Mouse (Mus musculus) embryonic facial prominence, embryonic 12.5 days (tissue): ENCODE results near the gene Fopnl. TPM values are rescaled to one million over a fixed set of nuclear protein-coding genes. Genes with fewer than 3 reads are reported as not detected.
A peak's percentile ranks its signal among the peaks of the same experiment; 100 is the strongest.

ENCODE experiments used
- ATAC-seq: fragments of 200-750 bp; cut with Nextera tagmentation; 2 replicates; pipeline ENCODE4 v1.8.0; 2017; ENCODE audit not compliant: insufficient number of reproducible peaks, insufficient read depth, low FRiP score, low TSS enrichment
- H3K27ac ChIP-seq: fragments of 300-500 bp; sonication (generic); 2 replicates; pipeline ENCODE4 v1.5.1; 2016; ENCODE audit warnings: mild to moderate bottlenecking
- H3K27me3 ChIP-seq: fragments of 300-500 bp; sonication (generic); 2 replicates; pipeline ENCODE4 v1.6.1; 2016; ENCODE audit warnings: mild to moderate bottlenecking, moderate library complexity
- H3K36me3 ChIP-seq: fragments of 300-500 bp; sonication (generic); 2 replicates; pipeline ENCODE4 v1.6.1; 2016; ENCODE audit warnings: mild to moderate bottlenecking
- H3K4me1 ChIP-seq: fragments of 300-500 bp; sonication (generic); 2 replicates; pipeline ENCODE4 v1.6.1; 2016
- H3K4me2 ChIP-seq: fragments of 300-500 bp; sonication (generic); replicated peaks from 2 replicates; pipeline ENCODE4 v1.6.1; 2016; ENCODE audit warnings: mild to moderate bottlenecking, moderate library complexity
- H3K4me3 ChIP-seq: fragments of 300-500 bp; sonication (generic); 2 replicates; pipeline ENCODE4 v1.5.1; 2016; ENCODE audit warnings: mild to moderate bottlenecking
- H3K9ac ChIP-seq: fragments of 300-500 bp; sonication (generic); 2 replicates; pipeline ENCODE4 v1.6.1; 2016; ENCODE audit warnings: mild to moderate bottlenecking, moderate library complexity
- H3K9me3 ChIP-seq: fragments of 300-500 bp; sonication (generic); 2 replicates; pipeline ENCODE4 v1.6.1; 2016; ENCODE audit warnings: mild to moderate bottlenecking, moderate library complexity
- WGBS: fragments of 180-500 bp; shearing (Covaris S2); methylation state at CpG from one replicate; pipeline ENCODE4 v1.1.7; 2016; 5-methylcytosine and 5-hydroxymethylcytosine counted together
- polyA plus RNA-seq: library from polyadenylated mRNA; unstranded; fragments of >200 nt; fragmentation: Nextera tagmentation; extraction: Ambion mirVana; gene quantifications from 2 replicates; pipeline ENCODE4 v1.2.1, GENCODE M21; 2016

Fopnl gene
- 176 and 179 TPM in 2 replicates for polyA plus RNA-seq

- WGBS, result 4% methylated on average over 51 of the region's 51 CpGs
- Histone ChIP-seq H3K9me3 (no peaks in the 10 kb centered on the region), H3K4me3 (peak within 1 kb of the TSS; percentile 83), H3K36me3 (peaks cover 13% of the 10 kb centered on the region), H3K27ac (peak within 1 kb of the TSS; percentile 82), H3K9ac (peak within 1 kb of the TSS; percentile 76), H3K4me1 (peaks cover 9% of the 10 kb centered on the region; the same call in 1 of the 2 replicates), H3K4me2 (peak within 1 kb of the TSS; percentile 69), H3K27me3 (0 out of 2 replicates have a peak, but pooled peaks cover 3% of the 10 kb centered on the region)
- ATAC-seq, result peak; percentile 100
Measured at GRCm38 (mm10) chr16:14316884-14317876, at the start of gene Fopnl. Gene Fopnl (minus strand): TSS chr16:14317405.

GRCm38 (mm10) chr16:14366017-14366416 is 48.8 kb upstream of the Fopnl start:
- WGBS, result 100% methylated on average over 1 of the region's 1 CpGs
- no peak overlapping the region for H3K4me3 ChIP-seq
- H3K9me3 ChIP-seq, result no peaks in the 10 kb centered on the region
- H3K9ac ChIP-seq, result no peak overlapping the region
- no peak overlapping the region for H3K4me2 ChIP-seq
- no peaks in the 10 kb centered on the region for H3K27me3 ChIP-seq
- ATAC-seq, result no peak
- no peak overlapping the region for H3K27ac ChIP-seq
- H3K4me1 ChIP-seq, result peaks cover 3% of the 10 kb centered on the region; the same call in 1 of the 2 replicates
- no peaks in the 10 kb centered on the region for H3K36me3 ChIP-seq

- no peaks in the 10 kb centered on the region for H3K36me3 ChIP-seq
- H3K9ac ChIP-seq, result no peak overlapping the region
- H3K27ac ChIP-seq, result no peak overlapping the region
- peaks cover 3% of the 10 kb centered on the region; the same call in 1 of the 2 replicates for H3K4me1 ChIP-seq
- H3K4me2 ChIP-seq, result no peak overlapping the region
- WGBS, result 90% methylated on average over 4 of the region's 4 CpGs
- H3K9me3 ChIP-seq, result no peaks in the 10 kb centered on the region
- ATAC-seq, result no peak
- no peaks in the 10 kb centered on the region for H3K27me3 ChIP-seq
- H3K4me3 ChIP-seq, result no peak overlapping the region
Measured at GRCm38 (mm10) chr16:14365457-14365856, 48.3 kb upstream of the Fopnl start.

GRCm38 (mm10) chr16:14364066-14364465 is 46.9 kb upstream of the Fopnl start:
- H3K27ac ChIP-seq, result no peak overlapping the region
- H3K4me3 ChIP-seq, result no peak overlapping the region
- no peak overlapping the region for H3K4me2 ChIP-seq
- no peaks in the 10 kb centered on the region for H3K27me3 ChIP-seq
- ATAC-seq, result no peak
- H3K36me3 ChIP-seq, result no peaks in the 10 kb centered on the region
- peaks cover 3% of the 10 kb centered on the region; the same call in 1 of the 2 replicates for H3K4me1 ChIP-seq
- no peaks in the 10 kb centered on the region for H3K9me3 ChIP-seq
- WGBS, result 91% methylated on average over 6 of the region's 6 CpGs
- no peak overlapping the region for H3K9ac ChIP-seq

GRCm38 (mm10) chr16:14363496-14363895 is 46.3 kb upstream of the Fopnl start:
- Histone ChIP-seq H3K4me1 (peaks cover 3% of the 10 kb centered on the region; the same call in 1 of the 2 replicates), H3K9ac (no peak overlapping the region), H3K27me3 (no peaks in the 10 kb centered on the region), H3K4me3 (no peak overlapping the region), H3K4me2 (no peak overlapping the region), H3K36me3 (no peaks in the 10 kb centered on the region), H3K9me3 (no peaks in the 10 kb centered on the region), H3K27ac (no peak overlapping the region)
- WGBS, result 97% methylated on average over 3 of the region's 3 CpGs
- ATAC-seq, result no peak

- 32% methylated on average over 7 of the region's 7 CpGs for WGBS
- H3K4me2 ChIP-seq, result peak overlapping the region; percentile 78
- no peaks in the 10 kb centered on the region for H3K36me3 ChIP-seq
- peak overlapping the region; percentile 85 for H3K4me3 ChIP-seq
- H3K9me3 ChIP-seq, result no peaks in the 10 kb centered on the region
- no peaks in the 10 kb centered on the region for H3K27me3 ChIP-seq
- H3K9ac ChIP-seq, result peak overlapping the region; percentile 74
- ATAC-seq, result no peak
- peaks cover 3% of the 10 kb centered on the region; the same call in 1 of the 2 replicates for H3K4me1 ChIP-seq
- no peak overlapping the region for H3K27ac ChIP-seq
Measured at GRCm38 (mm10) chr16:14362099-14362820, 45.1 kb upstream of the Fopnl start.

GRCm38 (mm10) chr16:14361362-14362098 is 44.3 kb upstream of the Fopnl start, which contains the start of gene Abcc1:
Gene Abcc1 (plus strand): TSS chr16:14361558.
- peak; percentile 96 for ATAC-seq
- H3K36me3 ChIP-seq, result no peaks in the 10 kb centered on the region
- WGBS, result under 1% methylated on average over 40 of the region's 64 CpGs
- no peak within 1 kb of the TSS for H3K27ac ChIP-seq
- H3K4me3 ChIP-seq, result peak within 1 kb of the TSS; percentile 85
- peaks cover 3% of the 10 kb centered on the region; the same call in 1 of the 2 replicates for H3K4me1 ChIP-seq
- peak within 1 kb of the TSS; percentile 78 for H3K4me2 ChIP-seq
- peak within 1 kb of the TSS; percentile 74 for H3K9ac ChIP-seq
- no peaks in the 10 kb centered on the region for H3K9me3 ChIP-seq
- no peaks in the 10 kb centered on the region for H3K27me3 ChIP-seq

- peaks cover 3% of the 10 kb centered on the region; the same call in 1 of the 2 replicates for H3K4me1 ChIP-seq
- H3K36me3 ChIP-seq, result no peaks in the 10 kb centered on the region
- H3K4me2 ChIP-seq, result peak overlapping the region; percentile 78
- H3K9ac ChIP-seq, result peak overlapping the region; percentile 74
- H3K27ac ChIP-seq, result no peak overlapping the region
- peak; percentile 3; the same call in 1 of the 2 replicates for ATAC-seq
- no peaks in the 10 kb centered on the region for H3K27me3 ChIP-seq
- H3K9me3 ChIP-seq, result no peaks in the 10 kb centered on the region
- H3K4me3 ChIP-seq, result peak overlapping the region; percentile 85
- under 1% methylated on average over 7 of the region's 7 CpGs for WGBS
Measured at GRCm38 (mm10) chr16:14360931-14361330, 43.7 kb upstream of the Fopnl start.

GRCm38 (mm10) chr16:14358531-14358930 is 41.3 kb upstream of the Fopnl start:
- WGBS, result 63% methylated on average over 1 of the region's 1 CpGs

GRCm38 (mm10) chr16:14357859-14358258 is 40.7 kb upstream of the Fopnl start:
- H3K4me3 ChIP-seq, result no peak overlapping the region

More at GRCm38 (mm10) chr16:14358531-14358930, 41.3 kb upstream of the Fopnl start:
- Histone ChIP-seq H3K4me3 (no peak overlapping the region), H3K4me2 (no peak overlapping the region), H3K9ac (no peak overlapping the region), H3K9me3 (no peaks in the 10 kb centered on the region), H3K36me3 (no peaks in the 10 kb centered on the region), H3K27me3 (no peaks in the 10 kb centered on the region), H3K4me1 (peaks cover 3% of the 10 kb centered on the region; the same call in 1 of the 2 replicates), H3K27ac (no peak overlapping the region)
- ATAC-seq, result no peak

GRCm38 (mm10) chr16:14352663-14353062 is 35.5 kb upstream of the Fopnl start:
- no peak overlapping the region for H3K4me3 ChIP-seq
- 54% methylated on average over 5 of the region's 5 CpGs for WGBS
- ATAC-seq, result no peak
- no peaks in the 10 kb centered on the region for H3K4me1 ChIP-seq
- H3K27me3 ChIP-seq, result no peaks in the 10 kb centered on the region
- no peak overlapping the region for H3K4me2 ChIP-seq
- H3K36me3 ChIP-seq, result no peaks in the 10 kb centered on the region
- H3K9ac ChIP-seq, result no peak overlapping the region
- H3K27ac ChIP-seq, result no peak overlapping the region
- no peaks in the 10 kb centered on the region for H3K9me3 ChIP-seq

More at GRCm38 (mm10) chr16:14357859-14358258, 40.7 kb upstream of the Fopnl start:
- Histone ChIP-seq H3K9me3 (no peaks in the 10 kb centered on the region), H3K36me3 (no peaks in the 10 kb centered on the region), H3K4me1 (peaks cover 3% of the 10 kb centered on the region; the same call in 1 of the 2 replicates), H3K27ac (no peak overlapping the region), H3K9ac (no peak overlapping the region), H3K4me2 (no peak overlapping the region), H3K27me3 (no peaks in the 10 kb centered on the region)
- ATAC-seq, result no peak
- WGBS, result 67% methylated on average over 2 of the region's 2 CpGs
